Mouse (Mus musculus) midbrain, embryonic 12.5 days (tissue): ENCODE measurements at regions not wholly inside any gene's neighbourhood (a gene's known extent, or its start where the extent isn't known, plus 50 kb on each side); places are given as distances from the start of the nearest gene placed in this dataset.

Experiments used
- ATAC-seq: fragments of 200-750 bp; cut with Nextera tagmentation; 2 replicates; pipeline ENCODE4 v1.8.0; 2017; ENCODE audit warnings: low read depth, moderate TSS enrichment, moderate library complexity; ENCODE audit not compliant: low FRiP score
- H3K27ac ChIP-seq: fragments of 300-500 bp; sonication (generic); replicated peaks from 2 replicates; pipeline ENCODE4 v1.5.1; 2016; ENCODE audit warnings: mild to moderate bottlenecking
- H3K27me3 ChIP-seq: fragments of 300-500 bp; sonication (generic); 2 replicates; pipeline ENCODE4 v1.6.1; 2016; ENCODE audit warnings: mild to moderate bottlenecking
- H3K36me3 ChIP-seq: fragments of 300-500 bp; sonication (generic); 2 replicates; pipeline ENCODE4 v1.6.1; 2016
- H3K4me1 ChIP-seq: fragments of 300-500 bp; sonication (generic); 2 replicates; pipeline ENCODE4 v1.6.1; 2016
- H3K4me2 ChIP-seq: fragments of 300-500 bp; sonication (generic); replicated peaks from 2 replicates; pipeline ENCODE4 v1.6.1; 2016; ENCODE audit warnings: mild to moderate bottlenecking, moderate library complexity
- H3K4me3 ChIP-seq: fragments of 300-500 bp; sonication (generic); 2 replicates; pipeline ENCODE4 v1.5.1; 2016; ENCODE audit warnings: mild to moderate bottlenecking
- H3K9ac ChIP-seq: fragments of 300-500 bp; sonication (generic); replicated peaks from 2 replicates; pipeline ENCODE4 v1.6.1; 2016; ENCODE audit warnings: mild to moderate bottlenecking, moderate library complexity
- H3K9me3 ChIP-seq: fragments of 300-500 bp; sonication (generic); 2 replicates; pipeline ENCODE4 v1.6.1; 2016; ENCODE audit warnings: mild to moderate bottlenecking
- WGBS: fragments of 180-500 bp; shearing (Covaris S2); methylation state at CpG from one replicate; pipeline ENCODE4 v1.1.7; 2016; 5-methylcytosine and 5-hydroxymethylcytosine counted together

DNA sequence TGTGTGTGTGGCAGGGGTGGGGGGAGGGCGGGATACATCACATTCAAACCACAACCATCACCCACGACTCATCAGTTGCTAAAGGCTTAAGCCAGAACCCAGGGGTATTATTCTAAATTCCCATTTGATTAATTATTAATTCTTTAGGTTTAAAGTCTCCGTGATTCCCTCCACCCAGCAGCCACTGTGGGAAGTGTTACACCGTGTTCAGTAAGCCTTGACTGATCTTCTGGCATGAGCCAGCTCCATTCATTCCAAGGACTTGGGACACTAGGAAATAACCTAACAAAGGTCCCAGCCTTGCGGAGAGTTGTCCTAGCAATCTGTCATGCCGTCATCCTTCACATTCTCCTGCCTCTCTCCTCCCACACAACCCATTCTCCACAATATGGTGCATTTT, 256.6 kb downstream of the Rps15a start:
- ATAC-seq = no peak
- Histone ChIP-seq H3K9ac (no peak overlapping the region), H3K4me1 (0 out of 2 replicates have a peak, but pooled peaks cover 3% of the 10 kb centered on the region), H3K27ac (no peak overlapping the region), H3K4me2 (no peak overlapping the region), H3K36me3 (no peaks in the 10 kb centered on the region), H3K9me3 (no peaks in the 10 kb centered on the region), H3K4me3 (no peak overlapping the region), H3K27me3 (no peaks in the 10 kb centered on the region)
- WGBS = 61% methylated on average over 6 of the region's 6 CpGs

DNA sequence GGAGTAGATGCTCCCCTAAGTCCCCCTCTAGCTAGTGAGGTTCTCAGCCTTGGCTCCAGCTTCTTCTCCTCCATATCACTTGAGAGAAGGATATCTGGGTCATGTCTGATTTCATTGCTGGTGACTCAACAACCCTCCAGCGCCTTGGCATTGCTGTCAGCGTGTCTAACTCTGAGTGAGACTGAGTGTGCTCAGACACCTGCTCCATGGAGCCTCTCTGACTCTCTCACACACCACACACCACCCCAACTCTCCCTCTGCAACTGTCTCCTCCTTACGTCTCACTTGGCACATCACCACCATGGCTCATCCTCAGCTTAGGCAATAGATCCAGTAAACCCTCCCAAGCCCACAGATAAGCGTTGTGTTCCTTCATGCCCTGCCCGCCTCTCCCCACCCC, 260.0 kb downstream of the Rps15a start:
- ATAC-seq = no peak
- WGBS = 90% methylated on average over 5 of the region's 5 CpGs
- no peak overlapping the region for H3K27ac ChIP-seq
- H3K4me3 ChIP-seq = no peak overlapping the region
- no peaks in the 10 kb centered on the region for H3K36me3 ChIP-seq
- H3K9me3 ChIP-seq = no peaks in the 10 kb centered on the region
- no peaks in the 10 kb centered on the region for H3K27me3 ChIP-seq
- H3K9ac ChIP-seq = no peak overlapping the region
- H3K4me1 ChIP-seq = 0 out of 2 replicates have a peak, but pooled peaks cover 3% of the 10 kb centered on the region
- no peak overlapping the region for H3K4me2 ChIP-seq

DNA sequence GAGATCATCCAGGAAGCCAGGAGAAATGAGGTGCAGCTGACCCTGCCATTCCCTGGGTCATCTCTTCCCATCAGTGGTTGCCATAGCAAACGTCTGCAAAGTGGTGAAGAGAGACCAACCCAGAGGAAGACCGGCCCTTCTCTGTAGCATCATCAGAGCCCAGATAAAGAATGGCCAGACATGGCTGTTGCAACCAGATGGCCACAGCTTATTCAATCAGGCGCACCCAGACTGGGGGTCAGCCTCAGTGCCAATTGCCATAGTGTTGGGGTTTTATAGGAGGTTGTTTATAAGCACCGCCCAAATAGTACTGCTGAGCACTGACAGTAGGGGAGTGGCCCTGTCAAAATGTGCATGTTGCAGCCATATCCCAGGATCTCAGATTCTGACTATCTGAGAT, 262.3 kb downstream of the Rps15a start:
- no peak for ATAC-seq
- no peak overlapping the region for H3K4me2 ChIP-seq
- H3K9me3 ChIP-seq = no peaks in the 10 kb centered on the region
- H3K9ac ChIP-seq = no peak overlapping the region
- no peak overlapping the region for H3K27ac ChIP-seq
- no peak overlapping the region for H3K4me3 ChIP-seq
- 84% methylated on average over 4 of the region's 4 CpGs for WGBS
- H3K4me1 ChIP-seq = no peaks in the 10 kb centered on the region
- no peaks in the 10 kb centered on the region for H3K27me3 ChIP-seq
- no peaks in the 10 kb centered on the region for H3K36me3 ChIP-seq

- Histone ChIP-seq H3K36me3 (no peaks in the 10 kb centered on the region), H3K27me3 (no peaks in the 10 kb centered on the region), H3K4me3 (no peak overlapping the region), H3K9ac (no peak overlapping the region), H3K4me1 (no peaks in the 10 kb centered on the region), H3K4me2 (no peak overlapping the region), H3K27ac (no peak overlapping the region), H3K9me3 (no peaks in the 10 kb centered on the region)
- WGBS = 88% methylated on average over 2 of the region's 2 CpGs
- no peak for ATAC-seq
These were observed 263.1 kb downstream of the Rps15a start for GRCm38 (mm10) chr7:117852866-117853265.

- H3K9ac ChIP-seq = no peak overlapping the region
- H3K4me3 ChIP-seq = no peak overlapping the region
- WGBS = 95% methylated on average over 6 of the region's 6 CpGs
- H3K4me2 ChIP-seq = no peak overlapping the region
- no peaks in the 10 kb centered on the region for H3K36me3 ChIP-seq
- no peaks in the 10 kb centered on the region for H3K4me1 ChIP-seq
- H3K9me3 ChIP-seq = no peaks in the 10 kb centered on the region
- no peaks in the 10 kb centered on the region for H3K27me3 ChIP-seq
- no peak overlapping the region for H3K27ac ChIP-seq
- no peak for ATAC-seq
These were observed 265.2 kb downstream of the Rps15a start for GRCm38 (mm10) chr7:117850822-117851221.

DNA sequence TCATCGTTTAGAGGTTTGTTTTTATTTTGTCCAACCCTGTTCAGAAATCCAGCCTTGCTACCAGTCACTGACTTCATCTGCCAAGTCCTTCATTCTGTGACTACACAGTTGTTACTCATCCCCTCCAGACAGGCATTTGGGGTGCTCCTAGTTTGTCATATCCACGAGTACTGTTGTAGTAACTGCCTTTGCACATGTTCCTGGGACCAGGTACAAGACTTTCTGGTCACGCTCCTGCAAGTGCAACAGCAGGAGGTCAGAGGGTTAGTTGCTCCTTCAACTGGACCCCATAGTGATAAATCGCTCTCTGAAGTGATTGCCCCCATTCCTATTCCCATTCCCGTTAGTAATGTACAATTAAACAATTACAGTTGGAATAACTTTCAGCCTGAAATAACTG, 269.9 kb downstream of the Rps15a start:
- H3K27ac ChIP-seq = no peak overlapping the region
- no peak overlapping the region for H3K9ac ChIP-seq
- no peaks in the 10 kb centered on the region for H3K4me1 ChIP-seq
- 90% methylated on average over 5 of the region's 5 CpGs for whole genome bisulfite sequencing
- H3K36me3 ChIP-seq = no peaks in the 10 kb centered on the region
- H3K4me2 ChIP-seq = no peak overlapping the region
- H3K4me3 ChIP-seq = no peak overlapping the region
- H3K27me3 ChIP-seq = no peaks in the 10 kb centered on the region
- no peaks in the 10 kb centered on the region for H3K9me3 ChIP-seq
- ATAC-seq = no peak

GRCm38 (mm10) chr7:117842780-117843179, 273.2 kb downstream of the Rps15a start:
- Histone ChIP-seq H3K4me3 (no peak overlapping the region), H3K4me2 (no peak overlapping the region), H3K9me3 (no peaks in the 10 kb centered on the region), H3K27me3 (no peaks in the 10 kb centered on the region), H3K27ac (no peak overlapping the region), H3K9ac (no peak overlapping the region), H3K36me3 (no peaks in the 10 kb centered on the region), H3K4me1 (no peaks in the 10 kb centered on the region)
- 53% methylated on average over 5 of the region's 5 CpGs for WGBS
- ATAC-seq = no peak

DNA sequence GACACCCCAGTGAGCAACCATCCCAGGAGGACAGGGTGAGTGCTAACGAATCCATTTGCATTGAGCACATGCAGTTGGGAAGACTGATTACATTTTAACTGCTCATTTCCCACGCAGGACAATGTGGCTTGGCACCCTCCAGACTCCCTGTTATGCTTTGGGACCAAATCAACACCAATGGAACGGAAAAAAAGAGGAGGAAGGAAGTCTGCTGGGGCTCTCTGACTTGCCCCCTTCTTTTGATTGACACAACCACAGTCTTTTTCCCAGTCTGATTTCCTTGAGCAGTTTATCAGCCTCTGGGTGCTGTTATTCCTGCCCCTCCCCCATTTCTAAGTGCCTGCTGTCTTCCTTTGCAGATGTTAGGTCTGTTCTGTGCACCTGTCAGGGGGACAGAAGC, 321.0 kb downstream of the Rps15a start:
- no peaks in the 10 kb centered on the region for H3K27me3 ChIP-seq
- H3K9me3 ChIP-seq = no peaks in the 10 kb centered on the region
- no peak overlapping the region for H3K27ac ChIP-seq
- no peak for ATAC-seq
- peaks cover 4% of the 10 kb centered on the region; the same call in 1 of the 2 replicates for H3K4me1 ChIP-seq
- H3K9ac ChIP-seq = no peak overlapping the region
- WGBS = 47% methylated on average over 3 of the region's 3 CpGs
- no peak overlapping the region for H3K4me2 ChIP-seq
- H3K36me3 ChIP-seq = no peaks in the 10 kb centered on the region
- H3K4me3 ChIP-seq = no peak overlapping the region

DNA sequence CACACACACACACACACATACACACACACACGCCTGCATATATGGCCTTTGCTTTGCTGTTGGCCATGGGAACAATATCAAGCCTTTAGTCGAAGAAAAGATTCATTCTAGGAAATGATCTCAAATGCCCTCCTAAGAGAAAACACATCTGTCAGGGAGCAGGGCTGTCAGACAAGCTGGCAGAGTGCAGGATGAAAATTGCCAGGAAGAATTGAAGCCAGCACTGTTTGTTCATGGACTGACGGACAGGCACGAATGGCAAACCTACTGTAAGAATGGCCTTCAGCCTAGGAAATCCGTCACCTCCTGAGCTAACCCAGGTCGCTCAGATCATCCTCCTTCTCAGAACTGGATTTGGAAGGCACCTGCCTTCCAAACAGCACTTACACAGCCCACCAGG, 322.0 kb downstream of the Rps15a start:
- Histone ChIP-seq H3K4me2 (no peak overlapping the region), H3K9me3 (no peaks in the 10 kb centered on the region), H3K4me3 (no peak overlapping the region), H3K36me3 (no peaks in the 10 kb centered on the region), H3K4me1 (peaks cover 4% of the 10 kb centered on the region; the same call in 1 of the 2 replicates), H3K9ac (no peak overlapping the region), H3K27ac (no peak overlapping the region), H3K27me3 (0 out of 2 replicates have a peak, but pooled peaks cover 5% of the 10 kb centered on the region)
- WGBS = 88% methylated on average over 6 of the region's 6 CpGs
- no peak for ATAC-seq

GRCm38 (mm10) chr7:117792456-117792855, 323.5 kb downstream of the Rps15a start:
- no peak for ATAC-seq
- Histone ChIP-seq H3K27me3 (0 out of 2 replicates have a peak, but pooled peaks cover 5% of the 10 kb centered on the region), H3K36me3 (no peaks in the 10 kb centered on the region), H3K9me3 (no peaks in the 10 kb centered on the region), H3K27ac (no peak overlapping the region), H3K4me3 (no peak overlapping the region), H3K9ac (no peak overlapping the region), H3K4me1 (peaks cover 4% of the 10 kb centered on the region), H3K4me2 (no peak overlapping the region)
- WGBS = 80% methylated on average over 4 of the region's 4 CpGs

DNA sequence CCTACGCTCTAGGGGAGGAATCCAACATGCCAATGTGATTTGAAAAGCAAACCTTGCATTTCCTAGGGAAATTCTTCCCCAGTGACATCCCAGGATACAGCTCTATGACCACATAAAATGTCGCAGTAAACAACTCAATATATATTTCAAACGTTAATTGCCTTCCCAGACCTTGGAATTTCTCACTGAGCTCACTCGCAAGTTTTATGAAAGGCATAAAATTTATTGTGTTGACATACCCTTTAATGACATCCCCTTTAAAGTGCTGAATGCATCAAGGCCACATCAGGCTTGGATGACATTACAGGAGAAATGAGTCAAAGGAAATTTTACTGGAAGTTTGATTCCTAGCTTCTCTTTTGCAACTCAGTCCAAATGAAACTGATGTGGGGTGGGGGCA, 337.0 kb downstream of the Rps15a start:
- ATAC-seq = no peak
- Histone ChIP-seq H3K9ac (no peak overlapping the region), H3K4me1 (no peaks in the 10 kb centered on the region), H3K4me3 (no peak overlapping the region), H3K9me3 (no peaks in the 10 kb centered on the region), H3K36me3 (no peaks in the 10 kb centered on the region), H3K4me2 (no peak overlapping the region), H3K27me3 (no peaks in the 10 kb centered on the region), H3K27ac (no peak overlapping the region)
- 88% methylated on average over 4 of the region's 4 CpGs for WGBS

DNA sequence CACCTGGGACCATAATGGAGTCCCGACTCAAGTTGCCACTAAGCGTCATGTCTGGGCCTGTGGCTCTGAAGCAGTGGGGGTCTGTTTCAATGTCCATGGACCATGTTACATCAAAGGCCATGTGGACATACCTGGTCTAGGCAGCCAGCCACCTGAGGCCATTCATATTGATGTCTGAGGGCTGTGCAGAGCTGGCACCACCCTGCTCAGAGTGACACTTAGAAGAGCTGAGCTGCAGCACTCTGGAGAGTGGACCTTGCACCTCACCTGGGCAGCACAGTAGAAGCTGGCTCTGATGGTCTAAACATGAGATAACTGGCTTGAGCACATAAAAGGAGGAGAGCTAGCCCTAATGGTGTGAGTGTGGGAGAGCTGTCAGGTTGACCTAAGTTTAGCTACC, 338.1 kb downstream of the Rps15a start:
- 98% methylated on average over 2 of the region's 2 CpGs for WGBS
- ATAC-seq = no peak
- Histone ChIP-seq H3K9me3 (peaks cover 4% of the 10 kb centered on the region; the same call in 1 of the 2 replicates), H3K27me3 (no peaks in the 10 kb centered on the region), H3K4me2 (no peak overlapping the region), H3K4me1 (no peaks in the 10 kb centered on the region), H3K27ac (no peak overlapping the region), H3K9ac (no peak overlapping the region), H3K36me3 (no peaks in the 10 kb centered on the region), H3K4me3 (no peak overlapping the region)

GRCm38 (mm10) chr7:117771836-117772235, 344.2 kb downstream of the Rps15a start:
- Histone ChIP-seq H3K36me3 (no peaks in the 10 kb centered on the region), H3K4me2 (no peak overlapping the region), H3K9me3 (peaks cover 11% of the 10 kb centered on the region; the same call in 1 of the 2 replicates), H3K4me1 (no peaks in the 10 kb centered on the region), H3K4me3 (no peak overlapping the region), H3K9ac (no peak overlapping the region), H3K27ac (no peak overlapping the region), H3K27me3 (0 out of 2 replicates have a peak, but pooled peaks cover 5% of the 10 kb centered on the region)
- ATAC-seq = no peak
- WGBS = 26% methylated on average over 6 of the region's 6 CpGs
